Mouse (Mus musculus) CH12.LX (cell line): ENCODE data around the gene Scaf1. TPM values are rescaled to one million over a fixed set of nuclear protein-coding genes. Genes with fewer than 3 reads are reported as not detected.
A peak's percentile ranks its signal among the peaks of the same experiment; 100 is the strongest.

Source experiments
- DNase-seq: peaks from one replicate; pipeline ENCODE4 v3.0.0-alpha.2; 2013; ENCODE audit errors: extremely low read depth
- H3K27ac ChIP-seq: 2 replicates; pipeline ENCODE4 v1.5.1; 2012; ENCODE audit warnings: low read depth, mild to moderate bottlenecking, control low read depth, moderate library complexity; ENCODE audit not compliant: insufficient read depth
- H3K27me3 ChIP-seq: replicated peaks from 2 replicates; pipeline ENCODE3; 2012; ENCODE audit warnings: inconsistent platforms
- H3K36me3 ChIP-seq, 2 experiments: replicated peaks in 1 of 2; 2 replicates each; pipeline versions ENCODE3 to v1.6.1; 2012; ENCODE audit warnings: inconsistent platforms in 1 of 2, low read length in 1 of 2, mild to moderate bottlenecking in 1 of 2, mixed read lengths in 1 of 2, moderate library complexity in 1 of 2; ENCODE audit not compliant: control insufficient read depth in 1 of 2, insufficient read depth in 1 of 2
- H3K4me1 ChIP-seq, 2 experiments: 2 replicates each; pipeline ENCODE4 v1.6.1; 2012; ENCODE audit warnings: inconsistent platforms in 1 of 2, moderate library complexity in 1 of 2; ENCODE audit not compliant: insufficient read depth in 2 of 2, control insufficient read depth in 1 of 2
- H3K4me2 ChIP-seq: 2 replicates; pipeline ENCODE4 v1.6.1; 2012; ENCODE audit warnings: low read depth, mild to moderate bottlenecking, control low read depth; ENCODE audit not compliant: poor library complexity, insufficient read depth, severe bottlenecking
- H3K4me3 ChIP-seq, 3 experiments: fragments of 150-350 bp in 1 of 3; sonication (generic) in 1 of 3; replicated peaks in 1 of 3; 2 replicates each; pipeline versions ENCODE3 to v1.5.1; 2011 to 2012; ENCODE audit warnings: low read depth in 2 of 3, low read length in 2 of 3, mild to moderate bottlenecking in 2 of 3, moderate library complexity in 2 of 3, control low read depth in 1 of 3, improper control_type of control experiment in 1 of 3, inconsistent platforms in 1 of 3, mixed read lengths in 1 of 3; ENCODE audit not compliant: poor library complexity in 1 of 3
- H3K79me2 ChIP-seq: replicated peaks from 2 replicates; pipeline ENCODE4 v1.6.1; 2012; ENCODE audit warnings: mild to moderate bottlenecking, moderate library complexity; ENCODE audit not compliant: control insufficient read depth, poor library complexity, insufficient read depth, severe bottlenecking; ENCODE audit errors: extremely low read depth
- H3K9ac ChIP-seq: 2 replicates; pipeline ENCODE4 v1.6.1; 2012; ENCODE audit warnings: low read depth, mild to moderate bottlenecking, control low read depth, moderate library complexity; ENCODE audit not compliant: insufficient read depth
- H3K9me3 ChIP-seq: replicated peaks from 2 replicates; pipeline ENCODE3; 2012; ENCODE audit warnings: low read length, inconsistent platforms, mixed read lengths
- BHLHE40 ChIP-seq: IDR thresholded peaks from 2 replicates; pipeline ENCODE4 v1.6.1; 2011; ENCODE audit warnings: mild to moderate bottlenecking, low read depth, low read length, improper control_type of control experiment
- CTCF ChIP-seq, 2 experiments: IDR thresholded peaks in 1 of 2; conservative IDR thresholded peaks in 1 of 2; 2 replicates each; pipeline ENCODE4 v1.5.1; 2011 to 2012; ENCODE audit warnings: low read depth in 2 of 2, low read length in 2 of 2, improper control_type of control experiment in 1 of 2, inconsistent platforms in 1 of 2, mild to moderate bottlenecking in 1 of 2, moderate library complexity in 1 of 2
- E2F4 ChIP-seq: IDR thresholded peaks from 2 replicates; pipeline ENCODE4 v1.6.1; 2011; ENCODE audit warnings: low read depth, low read length, improper control_type of control experiment; ENCODE audit not compliant: insufficient replicate concordance
- ELF1 ChIP-seq: IDR thresholded peaks from 2 replicates; pipeline ENCODE4 v1.6.1; 2014; ENCODE audit warnings: low read depth, mild to moderate bottlenecking, inconsistent platforms, low read length, improper control_type of control experiment
- EP300 ChIP-seq: IDR thresholded peaks from 2 replicates; pipeline ENCODE4 v1.6.1; 2011; ENCODE audit warnings: low read length, improper control_type of control experiment
- JUN ChIP-seq: IDR thresholded peaks from 2 replicates; pipeline ENCODE4 v1.6.1; 2011; ENCODE audit warnings: low read depth, mild to moderate bottlenecking, low read length, improper control_type of control experiment, moderate library complexity; ENCODE audit not compliant: insufficient read depth
- JUND ChIP-seq: conservative IDR thresholded peaks from 2 replicates; pipeline ENCODE4 v1.6.1; 2011; ENCODE audit warnings: low read depth, low read length, improper control_type of control experiment
- KAT2A ChIP-seq: IDR thresholded peaks from 2 replicates; pipeline ENCODE4 v1.6.1; 2012; ENCODE audit warnings: low read length, improper control_type of control experiment, inconsistent platforms; ENCODE audit not compliant: insufficient replicate concordance
- MAX ChIP-seq: IDR thresholded peaks from 2 replicates; pipeline ENCODE4 v1.6.1; 2011; ENCODE audit warnings: low read length, improper control_type of control experiment
- MEF2A ChIP-seq: IDR thresholded peaks from 2 replicates; pipeline ENCODE4 v1.6.1; 2014; ENCODE audit warnings: low read depth, mild to moderate bottlenecking, inconsistent platforms, low read length, improper control_type of control experiment, borderline replicate concordance
- MXI1 ChIP-seq: IDR thresholded peaks from 2 replicates; pipeline ENCODE4 v1.6.1; 2011; ENCODE audit warnings: mild to moderate bottlenecking, low read depth, low read length, improper control_type of control experiment
- MYC ChIP-seq: IDR thresholded peaks from 2 replicates; pipeline ENCODE4 v1.6.1; 2011; ENCODE audit warnings: low read depth, mild to moderate bottlenecking, improper control_type of control experiment, low read length
- NELFE ChIP-seq: IDR thresholded peaks from 2 replicates; pipeline ENCODE4 v1.6.1; 2011; ENCODE audit warnings: low read depth, low read length, improper control_type of control experiment
- NRF1 ChIP-seq: IDR thresholded peaks from 2 replicates; pipeline ENCODE4 v1.6.1; 2014; ENCODE audit warnings: low read depth, mild to moderate bottlenecking, inconsistent platforms, low read length, improper control_type of control experiment, moderate library complexity
- PAX5 ChIP-seq: IDR thresholded peaks from 2 replicates; pipeline ENCODE4 v1.6.1; 2012; ENCODE audit warnings: low read length, inconsistent platforms, mixed read lengths
- POLR2A ChIP-seq: IDR thresholded peaks from 2 replicates; pipeline ENCODE4 v1.6.1; 2011; ENCODE audit warnings: low read depth, mild to moderate bottlenecking, improper control_type of control experiment, low read length
- POLR2AphosphoS2 ChIP-seq: IDR thresholded peaks from 2 replicates; pipeline ENCODE4 v1.6.1; 2011; ENCODE audit warnings: low read depth, low read length, improper control_type of control experiment
- RCOR1 ChIP-seq: conservative IDR thresholded peaks from 2 replicates; pipeline ENCODE4 v1.6.1; 2012; ENCODE audit warnings: low read depth, mild to moderate bottlenecking, inconsistent platforms, low read length, improper control_type of control experiment
- SIN3A ChIP-seq: IDR thresholded peaks from 2 replicates; pipeline ENCODE4 v1.6.1; 2012; ENCODE audit warnings: low read length, improper control_type of control experiment, inconsistent platforms
- TBP ChIP-seq: conservative IDR thresholded peaks from 2 replicates; pipeline ENCODE4 v1.6.1; 2011; ENCODE audit warnings: low read depth, low read length, improper control_type of control experiment
- TCF12 ChIP-seq: IDR thresholded peaks from 2 replicates; pipeline ENCODE4 v1.6.1; 2014; ENCODE audit warnings: low read depth, mild to moderate bottlenecking, inconsistent platforms, low read length, improper control_type of control experiment
- UBTF ChIP-seq: IDR thresholded peaks from 2 replicates; pipeline ENCODE4 v1.6.1; 2012; ENCODE audit warnings: low read depth, mild to moderate bottlenecking, inconsistent platforms, low read length, improper control_type of control experiment, moderate library complexity
- ZC3H11A ChIP-seq: IDR thresholded peaks from 2 replicates; pipeline ENCODE4 v1.6.1; 2012; ENCODE audit warnings: low read depth, mild to moderate bottlenecking, inconsistent platforms, low read length, improper control_type of control experiment
- ZKSCAN1 ChIP-seq: IDR thresholded peaks from 2 replicates; pipeline ENCODE4 v1.6.1; 2012; ENCODE audit warnings: low read depth, inconsistent platforms, low read length, improper control_type of control experiment, borderline replicate concordance
- ZMIZ1 ChIP-seq: IDR thresholded peaks from 2 replicates; pipeline ENCODE4 v1.6.1; 2012; ENCODE audit warnings: low read depth, mild to moderate bottlenecking, inconsistent platforms, low read length, improper control_type of control experiment
- dilution Hi-C: fragments of 300-500 bp; cut with MboI; formaldehyde crosslinking; loops from 2 replicates; pipeline ENCODE4 v1.14.3; 2020; ENCODE audit warnings: low sequenced_read_pairs; ENCODE audit not compliant: extremely low pct_unique_long_range_greater_than_20kb, extremely low pct_ligation_motif_present
- in situ Hi-C: fragments of 300-500 bp; cut with MboI; formaldehyde crosslinking; loops from 3 replicates; pipeline ENCODE4 v1.14.3; 2019; ENCODE audit warnings: low sequenced_read_pairs, low pct_ligation_motif_present, low pct_unique_long_range_greater_than_20kb, mixed read lengths
- polyA plus RNA-seq: library from polyadenylated mRNA; unstranded; fragments of >175 nt; gene quantifications from 2 replicates; pipeline ENCODE4 v1.2.1, GENCODE M21; 2012; ENCODE audit warnings: low read depth; ENCODE audit not compliant: insufficient read length
- total RNA-seq, 2 experiments: library from RNA; depleted of rRNA; stranded (reverse); fragments of 300-350 nt in 1 of 2; fragments of >200 nt in 1 of 2; gene quantifications; 2 replicates each; pipeline ENCODE4 v1.2.3; 2012 to 2014

Scaf1 gene
- total and polyA plus RNA-seq, 3 experiments = 5.4 to 41.9 (median 18.2) TPM

DNA sequence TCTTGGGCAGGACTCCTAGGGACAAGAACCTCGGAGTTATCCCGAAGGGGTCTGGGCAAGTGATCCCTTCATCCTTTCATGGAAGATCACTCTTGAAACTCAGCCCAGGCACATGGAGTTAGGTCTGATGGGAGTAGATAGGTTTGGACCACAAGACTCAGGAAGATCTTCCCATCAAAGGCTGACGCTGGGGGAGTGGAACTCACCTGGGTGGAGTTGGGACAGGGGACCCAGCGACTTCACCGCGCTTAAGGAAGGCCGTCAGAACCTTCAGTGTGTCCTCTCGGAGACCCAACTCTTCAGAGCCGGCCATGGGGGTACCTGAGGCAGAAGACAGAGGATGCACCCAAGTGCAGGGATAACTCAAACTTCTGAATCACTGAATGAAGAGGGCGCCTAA lies 19.5 kb downstream of the Scaf1 start:
- no peaks in the 10 kb centered on the region for H3K9me3 ChIP-seq
- no peak for DNase-seq
- H3K4me1 ChIP-seq = peaks cover 3 to 28% of the 10 kb centered on the region in 2 experiments; a peak in 3 of 4 replicates
- peak overlapping the region; percentile 67 to 93 (median 68) for H3K4me3 ChIP-seq
- peak overlapping the region; percentile 42 for H3K9ac ChIP-seq
- peaks cover 47 to 66% of the 10 kb centered on the region in 2 experiments for H3K36me3 ChIP-seq
- in situ Hi-C loops = no loop called here
- H3K4me2 ChIP-seq = peak overlapping the region; percentile 32
- H3K27me3 ChIP-seq = no peaks in the 10 kb centered on the region
- dilution Hi-C loops = no loop called here
- H3K79me2 ChIP-seq = peaks cover 18% of the 10 kb centered on the region
- no peak overlapping the region for H3K27ac ChIP-seq
- TF ChIP-seq UBTF (no peak), NRF1 (no peak), RCOR1 (no peak), PAX5 (no peak), JUN (no peak), SIN3A (no peak), ZKSCAN1 (no peak), JUND (no peak)

DNA sequence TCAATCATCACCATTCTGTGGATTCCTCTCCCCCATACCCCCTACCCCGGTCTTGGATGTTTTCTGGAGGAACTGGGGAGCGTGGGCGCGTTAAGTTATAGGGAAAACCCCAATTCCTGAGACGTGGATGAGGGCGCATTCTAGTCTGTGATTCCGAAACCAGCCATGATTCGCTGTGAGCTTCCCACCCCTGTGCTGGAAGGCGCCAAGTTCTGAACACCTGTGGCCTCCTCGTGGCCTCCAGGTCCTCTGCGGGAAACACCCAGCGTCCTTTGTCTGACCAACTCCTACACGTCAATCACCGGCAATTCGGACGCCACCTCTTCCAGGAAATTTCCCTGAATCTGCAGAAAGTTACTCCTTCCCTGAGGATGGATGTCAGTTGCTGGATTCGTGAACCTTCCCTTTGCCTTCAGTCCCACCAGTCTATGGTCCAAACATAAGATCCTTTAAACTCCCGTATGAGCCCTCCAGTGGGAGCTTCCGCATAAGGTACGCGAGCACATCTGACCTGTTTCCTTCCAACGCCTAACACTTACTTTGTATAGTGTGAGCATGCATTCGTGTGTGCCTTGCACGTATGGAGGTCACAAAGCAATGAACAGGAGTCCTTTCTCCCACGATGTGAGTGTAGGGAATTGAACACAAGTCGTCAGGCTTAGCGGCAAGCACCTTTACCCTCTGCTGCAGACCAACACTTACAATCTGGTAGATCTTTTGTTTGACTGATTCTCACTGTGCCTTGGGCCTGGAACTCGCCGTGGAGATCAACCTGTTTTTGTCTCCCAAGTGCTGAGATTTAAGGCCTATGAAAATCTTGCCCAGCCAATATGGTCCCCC lies 29.1 kb downstream of the Scaf1 start:
- Histone ChIP-seq H3K9ac (peak overlapping the region; percentile 72), H3K4me1 (peaks cover 12 to 48% of the 10 kb centered on the region in 2 experiments), H3K27me3 (no peaks in the 10 kb centered on the region), H3K27ac (peak overlapping the region; percentile 67), H3K4me2 (peak overlapping the region; percentile 48), H3K36me3 (peaks cover 14 to 44% of the 10 kb centered on the region in 2 experiments), H3K79me2 (peaks cover 51% of the 10 kb centered on the region)
- TF ChIP-seq EP300 (no peak), ZC3H11A (no peak), TBP (peak; percentile 25; the same call in 1 of the 2 replicates), CTCF (conservative IDR thresholded peaks at IDR 0.05 in 1 of 2, IDR thresholded peaks at IDR 0.05 in 1 of 2; ENCODE audit: low read depth in 2 of 2, low read length in 2 of 2) (no peak), MYC (peak; percentile 95), TCF12 (peak; percentile 69), ELF1 (no peak), MAX (peak; percentile 77), BHLHE40 (no peak), POLR2AphosphoS2 (peak; percentile 64; the same call in 1 of the 2 replicates), UBTF (no peak), POLR2A (peak; percentile 72), KAT2A (no peak), MXI1 (peak; percentile 94), SIN3A (peak; percentile 96), NRF1 (no peak), ZKSCAN1 (no peak), PAX5 (no peak), NELFE (peak; percentile 81), E2F4 (no peak), ZMIZ1 (peak; percentile 89), MEF2A (0 out of 2 replicates have a peak, but pooled peaks have one; percentile 13)
- TF ChIP-seq, all 38 proteins: peak for 11
- H3K9me3 ChIP-seq = no peaks in the 10 kb centered on the region
- peak overlapping the region; percentile 53 to 85 (median 84) for H3K4me3 ChIP-seq
- DNase-seq = peak; percentile 41
- dilution Hi-C loops = no loop called here
- in situ Hi-C loops = loop anchor here (5.0 kb wide), 1 partner anchor 60 kb away; no protein-coding TSS in a partner anchor
